In genomic region chr15:102105764-102106730, GRCm38 (mm10) we compare ENCODE assay signal across 7 mouse cellular contexts. TPM values are rescaled to one million over a fixed set of nuclear protein-coding genes. Genes with fewer than 3 reads are reported as not detected.
A peak's percentile ranks its signal among the peaks of the same experiment; 100 is the strongest.
DNase-seq lines count a peak whose midpoint lies in the region; ATAC-seq lines count a peak whose summit lies in the region.

No protein-coding gene starts in this region.

- H3K36me3 ChIP-seq in embryonic facial prominence, embryonic 10.5 days (replicated peaks): peaks cover 41% of the 10 kb centered on the region
- H3K36me3 ChIP-seq in hindbrain, embryonic 15.5 days: no peaks in the 10 kb centered on the region
- peaks cover 2% of the 10 kb centered on the region; the same call in 1 of the 2 replicates for H3K36me3 ChIP-seq in liver, embryonic 13.5 days

- no peaks in the 10 kb centered on the region for H3K9me3 ChIP-seq in embryonic facial prominence, embryonic 10.5 days
- no peaks in the 10 kb centered on the region for H3K9me3 ChIP-seq in hindbrain, embryonic 15.5 days
- H3K9me3 ChIP-seq in liver, embryonic 13.5 days (replicated peaks): no peaks in the 10 kb centered on the region

- WGBS in embryonic facial prominence, embryonic 10.5 days: 27% methylated on average over 18 of the region's 18 CpGs
- 25% methylated on average over 18 of the region's 18 CpGs for WGBS in hindbrain, embryonic 15.5 days
- 25% methylated on average over 18 of the region's 18 CpGs for WGBS in liver, embryonic 13.5 days (ENCODE audit: insufficient replicate concordance)

- H3K4me3 ChIP-seq in embryonic facial prominence, embryonic 10.5 days: peak overlapping the region; percentile 55
- H3K4me3 ChIP-seq in hindbrain, embryonic 15.5 days: peak overlapping the region; percentile 34
- H3K4me3 ChIP-seq in liver, embryonic 13.5 days (replicated peaks): no peak overlapping the region

- H3K4me1 ChIP-seq in embryonic facial prominence, embryonic 10.5 days: peaks cover 90% of the 10 kb centered on the region
- H3K4me1 ChIP-seq in hindbrain, embryonic 15.5 days (replicated peaks): peaks cover 67% of the 10 kb centered on the region
- H3K4me1 ChIP-seq in liver, embryonic 13.5 days (replicated peaks): peaks cover 72% of the 10 kb centered on the region

- peak; percentile 30 for DNase-seq in urinary bladder, adult 2 months (ENCODE audit: low spot score)
- DNase-seq in urinary bladder, postnatal 4 days (ENCODE audit: low spot score in 2 of 2): no peak
- peak; percentile 58 for DNase-seq in embryonic facial prominence, embryonic 10.5 days (ENCODE audit: low spot score)
- no peak for DNase-seq in liver, embryonic 13.5 days
- DNase-seq in thymus, postnatal 0 days (ENCODE audit: low spot score): peak; percentile 58
- no peak for DNase-seq in frontal cortex, postnatal 25 days (ENCODE audit: low spot score in 2 of 2)

- no peak overlapping the region for H3K27ac ChIP-seq in embryonic facial prominence, embryonic 10.5 days (replicated peaks)
- no peak overlapping the region for H3K27ac ChIP-seq in hindbrain, embryonic 15.5 days (replicated peaks)
- H3K27ac ChIP-seq in liver, embryonic 13.5 days: no peak overlapping the region

- peaks cover 67% of the 10 kb centered on the region for H3K27me3 ChIP-seq in embryonic facial prominence, embryonic 10.5 days (replicated peaks; ENCODE audit: low read depth, poor library complexity, severe bottlenecking)
- peaks cover 23% of the 10 kb centered on the region for H3K27me3 ChIP-seq in hindbrain, embryonic 15.5 days
- peaks cover 60% of the 10 kb centered on the region for H3K27me3 ChIP-seq in liver, embryonic 13.5 days

- H3K4me2 ChIP-seq in hindbrain, embryonic 15.5 days: peak overlapping the region; percentile 58
- H3K4me2 ChIP-seq in liver, embryonic 13.5 days: peak overlapping the region; percentile 66

- no peak overlapping the region for H3K9ac ChIP-seq in hindbrain, embryonic 15.5 days
- no peak overlapping the region for H3K9ac ChIP-seq in liver, embryonic 13.5 days

- no peak for ATAC-seq in hindbrain, embryonic 15.5 days (ENCODE audit: low FRiP score, low read depth)
- no peak for ATAC-seq in liver, embryonic 13.5 days (ENCODE audit: low read depth)

RNA-seq across cellular contexts. Expression of gene Tns2, which starts 5.8 kb away (rescaled TPM):
- polyA plus RNA-seq in urinary bladder, adult 2 months (2012; rRNA removed): 69.2 and 107 TPM in 2 replicates
- polyA plus RNA-seq in embryonic facial prominence, embryonic 10.5 days (2016; fragmentation: Nextera tagmentation; extraction: Ambion mirVana): 12.3 and 14.9 TPM in 2 replicates
- polyA plus RNA-seq in hindbrain, embryonic 15.5 days (2015; fragmentation: Nextera tagmentation; extraction: Ambion mirVana): 9.2 and 9.8 TPM in 2 replicates
- 4.4 and 5.0 TPM in 2 replicates for polyA plus RNA-seq in liver, embryonic 13.5 days (2015; fragmentation: Nextera tagmentation; extraction: Ambion mirVana)
- polyA plus RNA-seq in thymus, postnatal 0 days (2015; fragmentation: Nextera tagmentation; extraction: Ambion mirVana): 4.4 and 5.2 TPM in 2 replicates

RNA-seq across cellular contexts. Expression of gene Spryd3, which starts 30.0 kb away (rescaled TPM):
- 43.7 and 50.0 TPM in 2 replicates for polyA plus RNA-seq in urinary bladder, adult 2 months (2012; rRNA removed)
- 12.7 and 13.2 TPM in 2 replicates for polyA plus RNA-seq in embryonic facial prominence, embryonic 10.5 days (2016; fragmentation: Nextera tagmentation; extraction: Ambion mirVana)
- 87.9 and 93.5 TPM in 2 replicates for polyA plus RNA-seq in hindbrain, embryonic 15.5 days (2015; fragmentation: Nextera tagmentation; extraction: Ambion mirVana)
- polyA plus RNA-seq in liver, embryonic 13.5 days (2015; fragmentation: Nextera tagmentation; extraction: Ambion mirVana): 13.1 and 13.7 TPM in 2 replicates
- polyA plus RNA-seq in thymus, postnatal 0 days (2015; fragmentation: Nextera tagmentation; extraction: Ambion mirVana): 19.1 and 19.9 TPM in 2 replicates

RNA-seq across cellular contexts. Expression of gene Eif4b, which starts 32.5 kb away (rescaled TPM):
- 121 and 170 TPM in 2 replicates for polyA plus RNA-seq in urinary bladder, adult 2 months (2012; rRNA removed)
- polyA plus RNA-seq in embryonic facial prominence, embryonic 10.5 days (2016; fragmentation: Nextera tagmentation; extraction: Ambion mirVana): 133 and 136 TPM in 2 replicates
- 77.1 and 79.3 TPM in 2 replicates for polyA plus RNA-seq in hindbrain, embryonic 15.5 days (2015; fragmentation: Nextera tagmentation; extraction: Ambion mirVana)
- polyA plus RNA-seq in liver, embryonic 13.5 days (2015; fragmentation: Nextera tagmentation; extraction: Ambion mirVana): 67.5 and 79.6 TPM in 2 replicates
- 93.3 and 103 TPM in 2 replicates for polyA plus RNA-seq in thymus, postnatal 0 days (2015; fragmentation: Nextera tagmentation; extraction: Ambion mirVana)

RNA-seq across cellular contexts. Expression of gene Igfbp6, which starts 38.1 kb away (rescaled TPM):
- 260 TPM in 2 replicates for polyA plus RNA-seq in urinary bladder, adult 2 months (2012; rRNA removed)
- 0.26 and 0.36 TPM in 2 replicates for polyA plus RNA-seq in embryonic facial prominence, embryonic 10.5 days (2016; fragmentation: Nextera tagmentation; extraction: Ambion mirVana)
- 3.3 and 5.6 TPM in 2 replicates for polyA plus RNA-seq in hindbrain, embryonic 15.5 days (2015; fragmentation: Nextera tagmentation; extraction: Ambion mirVana)
- 1.1 and 1.2 TPM in 2 replicates for polyA plus RNA-seq in liver, embryonic 13.5 days (2015; fragmentation: Nextera tagmentation; extraction: Ambion mirVana)
- 6.8 and 7.5 TPM in 2 replicates for polyA plus RNA-seq in thymus, postnatal 0 days (2015; fragmentation: Nextera tagmentation; extraction: Ambion mirVana)

RNA-seq across cellular contexts. Expression of gene Soat2, which starts 44.3 kb away (rescaled TPM):
- 0.59 and 0.89 TPM in 2 replicates for polyA plus RNA-seq in urinary bladder, adult 2 months (2012; rRNA removed)
- 0.09 and 0.18 TPM in 2 replicates for polyA plus RNA-seq in embryonic facial prominence, embryonic 10.5 days (2016; fragmentation: Nextera tagmentation; extraction: Ambion mirVana)
- polyA plus RNA-seq in hindbrain, embryonic 15.5 days (2015; fragmentation: Nextera tagmentation; extraction: Ambion mirVana): 0.06 and 0.09 TPM in 2 replicates
- 31.0 and 31.3 TPM in 2 replicates for polyA plus RNA-seq in liver, embryonic 13.5 days (2015; fragmentation: Nextera tagmentation; extraction: Ambion mirVana)
- polyA plus RNA-seq in thymus, postnatal 0 days (2015; fragmentation: Nextera tagmentation; extraction: Ambion mirVana): 1.0 and 1.1 TPM in 2 replicates

Comparison
In these comparisons a context has a peak if more than half of its experiments do, and no peak if none do; other contexts are left out.
1. DNase-seq: peak in urinary bladder, adult 2 months (single experiment), embryonic facial prominence, embryonic 10.5 days (single experiment) and thymus, postnatal 0 days (single experiment); none in urinary bladder, postnatal 4 days (0 of 2), liver, embryonic 13.5 days (single experiment) and frontal cortex, postnatal 25 days (0 of 2).